Mouse (Mus musculus): ENCODE results near the gene Amph. TPM values are rescaled to one million over a fixed set of nuclear protein-coding genes. Genes with fewer than 3 reads are reported as not detected.

Gene Amph
- polyA plus RNA-seq (2014; fragmentation: Illumina TruSeq; extraction: RNeasy Lipid Tissue Mini Kit (QIAGEN cat#74804)), result 0.43 TPM

DNA sequence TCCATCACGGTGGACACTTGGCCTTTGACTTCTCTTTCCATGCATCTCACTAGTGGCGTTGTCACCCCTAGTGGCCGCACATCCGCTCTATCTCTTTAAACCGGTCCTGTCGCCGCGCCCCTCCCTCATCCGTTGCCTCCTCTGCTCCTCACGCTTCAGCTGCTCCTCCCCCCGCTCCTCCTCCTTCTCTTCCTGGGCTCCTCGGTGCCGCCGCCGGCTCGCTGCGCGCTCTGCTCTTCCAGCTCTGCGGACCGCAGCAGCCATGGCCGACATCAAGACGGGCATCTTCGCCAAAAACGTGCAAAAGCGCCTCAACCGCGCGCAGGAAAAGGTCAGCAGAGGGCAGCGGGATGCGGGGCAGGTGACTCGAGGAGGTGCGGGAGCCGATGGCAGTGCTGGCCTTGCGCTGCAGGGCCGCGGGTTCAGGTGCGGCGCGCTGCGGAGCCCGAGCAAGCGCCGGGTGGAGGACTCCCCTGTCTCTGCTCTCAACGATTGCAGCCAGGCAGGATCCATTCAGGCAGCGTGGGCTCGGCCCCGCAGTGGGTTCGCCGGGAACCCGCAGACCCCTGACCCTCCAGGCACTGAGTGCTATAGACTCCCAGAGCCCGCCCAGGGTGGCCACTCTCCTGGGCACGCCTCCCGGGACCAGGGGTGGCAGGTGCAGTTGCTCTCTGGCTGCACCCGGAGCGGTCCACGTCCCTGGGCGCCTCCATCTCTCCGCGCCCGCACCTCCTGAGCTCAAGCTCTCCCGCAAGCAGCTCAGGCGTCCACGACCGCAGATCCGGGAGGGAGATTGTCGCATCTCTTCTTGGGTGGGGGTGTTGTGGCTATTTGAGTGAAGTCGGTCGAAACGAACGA is at the start of gene Amph:
Gene Amph, plus strand, starts transcription at position 35 of the 858 bp plus-strand sequence.

Other genes with a start within 250 kb of the Amph start
- gene Vps41, start 230.9 kb upstream of the Amph start, polyA plus RNA-seq (2014; fragmentation: Illumina TruSeq; extraction: RNeasy Lipid Tissue Mini Kit (QIAGEN cat#74804)), result 161 TPM